Comparison of ENCODE assay signal across 8 mouse cellular contexts in the genomic region with DNA sequence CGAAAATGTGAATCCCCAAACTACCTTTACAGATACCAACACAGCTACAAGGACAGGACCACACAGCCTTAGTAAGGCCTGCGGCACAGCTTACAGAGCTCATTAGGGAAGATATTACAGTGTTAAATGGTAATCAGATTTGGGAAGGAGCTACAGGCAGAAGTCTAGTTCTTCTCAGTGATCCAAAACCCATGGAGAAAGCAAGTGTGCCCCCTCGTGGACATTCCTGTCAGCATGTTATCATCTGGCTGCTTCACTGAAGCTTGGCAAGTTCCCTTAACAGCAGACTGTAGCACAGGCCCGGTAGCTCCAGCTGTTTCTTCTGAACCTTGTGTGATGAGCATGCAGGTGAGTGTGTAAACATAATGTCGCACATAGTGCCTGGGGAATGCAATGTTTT.
DNase-seq lines count a peak whose midpoint lies in the region; ATAC-seq and TF ChIP-seq lines count a peak whose summit lies in the region.

No protein-coding gene starts in this region.

- peak; percentile 67 for TF ChIP-seq CTCF in kidney, adult 2 months (conservative IDR thresholded peaks at IDR 0.05; ENCODE audit: insufficient read depth, insufficient read length, low read depth, low read length)

- H3K9me3 ChIP-seq in forebrain, embryonic 15.5 days: no peaks in the 10 kb centered on the region

- H3K4me1 ChIP-seq in forebrain, embryonic 15.5 days: 0 out of 2 replicates have a peak, but pooled peaks cover 2% of the 10 kb centered on the region
- no peaks in the 10 kb centered on the region for H3K4me1 ChIP-seq in kidney, adult 2 months (ENCODE audit: control insufficient read depth, insufficient read depth, low read length)

- no peaks in the 10 kb centered on the region for H3K27me3 ChIP-seq in forebrain, embryonic 15.5 days
- H3K27me3 ChIP-seq in kidney, adult 2 months (replicated peaks; ENCODE audit: control insufficient read depth, insufficient read depth, low read length): no peaks in the 10 kb centered on the region

- H3K4me3 ChIP-seq in forebrain, embryonic 15.5 days: no peak overlapping the region
- H3K4me3 ChIP-seq in kidney, adult 2 months (ENCODE audit: insufficient read depth, low read depth, low read length): no peak overlapping the region

- TF ChIP-seq POLR2A in kidney, adult 2 months (IDR thresholded peaks at IDR 0.05; ENCODE audit: low read depth, low read length): no peak

- 45% methylated on average over 5 of the region's 5 CpGs for WGBS in forebrain, embryonic 15.5 days
- WGBS in kidney, adult 2 months: 24% methylated on average over 5 of the region's 5 CpGs

- ATAC-seq in cerebellum, adult (ENCODE audit: insufficient number of reproducible peaks, low FRiP score, low TSS enrichment): peak; percentile 78; the same call in 1 of the 2 replicates
- ATAC-seq in forebrain, embryonic 15.5 days (replicated peaks): peak; percentile 58; the same call in 1 of the 2 replicates

- no peak overlapping the region for H3K4me2 ChIP-seq in forebrain, embryonic 15.5 days (replicated peaks)

- no peak overlapping the region for H3K9ac ChIP-seq in forebrain, embryonic 15.5 days (replicated peaks)

- 0 out of 2 replicates have a peak overlapping the region, but pooled peaks have one; percentile 25 for H3K27ac ChIP-seq in forebrain, embryonic 15.5 days (replicated peaks)
- no peak overlapping the region for H3K27ac ChIP-seq in kidney, adult 2 months (ENCODE audit: insufficient read depth, low read depth, low read length)

- no peaks in the 10 kb centered on the region for H3K36me3 ChIP-seq in forebrain, embryonic 15.5 days
- no peaks in the 10 kb centered on the region for H3K36me3 ChIP-seq in kidney, adult 2 months (ENCODE audit: control insufficient read depth, insufficient read depth, low read length)

- intact Hi-C loops in left cerebral cortex, postnatal 14 days (cut with DNase I): loop anchor here (5.0 to 10.0 kb wide), 3 partner anchors 84 to 546 kb away; no protein-coding TSS in a partner anchor

- DNase-seq in spleen, adult 12 weeks (ENCODE audit: low spot score): peak; percentile 3
- no peak for DNase-seq in spleen, postnatal 14 days (ENCODE audit: low spot score in 2 of 2)
- peak; percentile 88 for DNase-seq in kidney, adult 2 months
- DNase-seq in left cerebral cortex, postnatal 14 days (ENCODE audit: low spot score in 2 of 2): peak; percentile 95
- DNase-seq in neural tube, embryonic 10.5 days (ENCODE audit: extremely low spot score, low spot score): peak; percentile 63
- peak; percentile 10 for DNase-seq in yolk sac, embryonic 10.5 days (ENCODE audit: low spot score)

Comparison
In these comparisons a context has a peak if more than half of its experiments do, and no peak if none do; other contexts are left out.
1. DNase-seq: peak in spleen, adult 12 weeks (single experiment), kidney, adult 2 months (single experiment), left cerebral cortex, postnatal 14 days (2 of 2), neural tube, embryonic 10.5 days (single experiment) and yolk sac, embryonic 10.5 days (single experiment); none in spleen, postnatal 14 days (0 of 2).